Mouse (Mus musculus) intestine, embryonic 14.5 days (tissue): Measurements from ENCODE around the gene Ghrl. TPM values are rescaled to one million over a fixed set of nuclear protein-coding genes. Genes with fewer than 3 reads are reported as not detected.
"Not testable (repeated sequence)": the region's sequence is repeated elsewhere in the genome, so short reads cannot be mapped to it uniquely, and the experiment has no call there.

Source experiments
- ATAC-seq: fragments of 200-750 bp; cut with Nextera tagmentation; replicated peaks from 2 replicates; pipeline ENCODE4 v1.8.0; 2017; ENCODE audit warnings: low read depth, moderate number of reproducible peaks, moderate TSS enrichment, moderate library complexity; ENCODE audit not compliant: low FRiP score, low TSS enrichment
- DNase-seq: peaks from one replicate; pipeline ENCODE4 v3.0.0-alpha.2; 2018; ENCODE audit warnings: low spot score
- H3K27ac ChIP-seq: fragments of 300-500 bp; sonication (generic); 2 replicates; pipeline ENCODE4 v1.5.1; 2014; ENCODE audit warnings: low read depth, mild to moderate bottlenecking, control low read depth
- H3K27me3 ChIP-seq: fragments of 300-500 bp; sonication (generic); replicated peaks from 2 replicates; pipeline ENCODE4 v1.6.1; 2014; ENCODE audit warnings: low read length, control low read depth; ENCODE audit not compliant: control insufficient read depth, insufficient read depth
- H3K36me3 ChIP-seq: fragments of 300-500 bp; sonication (generic); 2 replicates; pipeline ENCODE4 v1.6.1; 2014; ENCODE audit warnings: low read length, control low read depth; ENCODE audit not compliant: control insufficient read depth, insufficient read depth
- H3K4me1 ChIP-seq: fragments of 300-500 bp; sonication (generic); replicated peaks from 2 replicates; pipeline ENCODE4 v1.6.1; 2014; ENCODE audit warnings: low read length, control low read depth, mixed read lengths; ENCODE audit not compliant: control insufficient read depth, insufficient read depth
- H3K4me2 ChIP-seq: fragments of 300-500 bp; sonication (generic); 2 replicates; pipeline ENCODE4 v1.6.1; 2014; ENCODE audit warnings: low read length
- H3K4me3 ChIP-seq: fragments of 300-500 bp; sonication (generic); 2 replicates; pipeline ENCODE4 v1.5.1; 2014; ENCODE audit warnings: low read depth, low read length, control low read depth, mixed read lengths
- H3K9ac ChIP-seq: fragments of 300-500 bp; sonication (generic); 2 replicates; pipeline ENCODE4 v1.6.1; 2014; ENCODE audit warnings: mild to moderate bottlenecking, low read length
- H3K9me3 ChIP-seq: fragments of 300-500 bp; sonication (generic); 2 replicates; pipeline ENCODE4 v1.6.1; 2016; ENCODE audit warnings: low read length, control low read depth; ENCODE audit not compliant: control insufficient read depth
- WGBS: fragments of 180-500 bp; shearing (Covaris S2); extraction: QIAGEN DNeasy Blood & Tissue Kit; methylation state at CpG from one replicate; pipeline ENCODE4 v1.1.7; 2014; 5-methylcytosine and 5-hydroxymethylcytosine counted together
- polyA plus RNA-seq: library from polyadenylated mRNA; unstranded; fragments of >200 nt; fragmentation: Nextera tagmentation; extraction: Ambion mirVana; gene quantifications from 2 replicates; pipeline ENCODE4 v1.2.1, GENCODE M21; 2014

Ghrl gene
- polyA plus RNA-seq, 1 experiment from 2014 or later, result 19.4 TPM

DNA sequence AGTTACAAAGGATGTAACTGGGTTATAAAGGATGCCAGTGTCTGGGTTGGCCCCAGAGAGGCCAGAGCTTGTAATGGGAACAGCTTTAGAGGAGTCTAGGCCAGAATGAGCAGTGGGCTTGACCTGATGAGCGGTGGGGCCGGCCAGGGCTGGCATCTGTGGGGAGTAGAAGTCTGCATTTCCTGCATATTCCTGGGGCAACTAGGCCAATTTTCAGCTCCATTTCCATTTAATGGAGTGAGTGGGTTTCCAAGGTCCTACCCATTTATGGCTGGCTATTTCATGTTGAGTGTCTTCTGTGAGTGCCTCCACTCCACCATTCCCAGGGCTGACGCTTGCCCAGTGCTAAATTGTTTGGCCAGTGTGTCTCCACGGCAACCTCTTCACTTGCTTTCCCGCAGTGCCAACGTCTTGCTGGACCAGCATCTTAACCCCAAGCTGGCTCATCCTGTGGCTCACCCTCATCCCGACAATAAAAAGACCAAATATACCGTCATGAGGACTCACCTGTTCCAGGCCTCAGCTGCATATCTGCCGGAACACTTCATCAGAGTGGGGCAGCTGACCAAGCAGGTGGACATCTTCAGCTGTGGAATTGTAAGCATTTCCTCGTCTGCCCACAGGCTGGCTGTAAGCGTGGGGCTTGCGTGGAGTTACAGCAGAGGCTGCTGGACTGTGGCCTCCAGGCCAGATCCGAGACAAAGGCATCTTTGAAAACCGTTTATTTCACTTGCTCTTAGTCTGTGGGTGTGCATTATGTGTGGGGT lies 41.3 kb downstream of the Ghrl start:
- ATAC-seq, result no peak
- H3K9ac ChIP-seq, result no peak overlapping the region
- no peaks in the 10 kb centered on the region for H3K27me3 ChIP-seq
- DNase-seq, result no peak
- H3K9me3 ChIP-seq, result no peaks in the 10 kb centered on the region
- H3K36me3 ChIP-seq, result no peaks in the 10 kb centered on the region
- H3K27ac ChIP-seq, result no peak overlapping the region
- no peak overlapping the region for H3K4me3 ChIP-seq
- WGBS, result 77% methylated on average over 14 of the region's 14 CpGs
- H3K4me2 ChIP-seq, result no peak overlapping the region
- no peaks in the 10 kb centered on the region for H3K4me1 ChIP-seq

DNA sequence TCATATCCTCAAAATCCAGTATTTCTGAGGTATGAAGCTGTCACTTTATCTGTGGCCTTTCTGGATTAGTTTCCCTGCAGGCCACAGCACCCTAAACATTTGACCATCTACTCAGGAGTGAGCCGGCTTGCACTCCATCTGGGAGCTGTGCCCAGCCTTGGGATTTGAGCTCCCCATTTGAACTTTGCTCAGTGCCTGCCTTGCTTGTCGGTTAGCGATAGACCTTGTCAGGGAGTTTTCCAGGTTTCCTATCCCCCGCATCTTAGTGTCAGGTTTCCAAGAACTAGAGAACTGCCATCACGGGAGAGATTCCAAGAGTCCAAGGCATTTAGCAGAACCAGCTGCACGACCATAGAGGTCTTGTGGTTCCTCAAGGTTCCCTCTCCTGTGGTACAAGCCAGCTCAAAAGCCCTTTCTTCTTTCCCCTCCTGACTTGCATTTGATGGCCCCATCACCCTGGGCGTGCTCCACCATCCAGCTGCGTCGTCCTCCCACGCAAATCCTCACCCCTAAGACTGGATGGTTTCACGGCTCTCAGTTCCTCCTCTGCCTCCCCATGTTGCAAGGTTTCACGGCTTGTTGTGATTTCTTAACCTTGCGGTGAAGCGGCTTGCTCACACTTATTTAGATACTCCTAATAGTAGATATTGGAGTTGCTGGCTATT lies 42.5 kb downstream of the Ghrl start:
- WGBS, result 64% methylated on average over 14 of the region's 14 CpGs
- no peak for ATAC-seq

DNA sequence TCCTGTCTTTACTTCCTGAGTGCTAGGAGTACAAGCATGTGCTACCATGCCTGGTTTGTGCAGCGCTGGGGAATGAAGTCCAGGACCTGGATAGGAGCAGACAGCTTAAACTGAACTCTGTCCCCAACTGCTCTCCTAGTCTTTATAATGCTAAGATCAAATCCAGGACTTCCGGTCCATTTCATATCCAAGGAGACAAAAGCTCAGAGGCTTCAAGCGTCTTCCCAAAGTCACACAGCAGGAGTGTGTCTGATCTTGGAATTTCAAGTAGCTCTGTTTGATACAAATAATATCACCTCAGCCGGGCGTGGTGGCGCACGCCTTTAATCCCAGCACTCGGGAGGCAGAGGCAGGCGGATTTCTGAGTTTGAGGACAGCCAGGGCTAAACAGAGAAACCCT lies 43.7 kb downstream of the Ghrl start:
- no peak overlapping the region for H3K4me2 ChIP-seq
- WGBS, result 95% methylated on average over 9 of the region's 9 CpGs
- ATAC-seq, result no peak
- no peaks in the 10 kb centered on the region for H3K4me1 ChIP-seq
- no peak for DNase-seq
- no peaks in the 10 kb centered on the region for H3K27me3 ChIP-seq
- H3K9ac ChIP-seq, result no peak overlapping the region
- H3K9me3 ChIP-seq, result no peaks in the 10 kb centered on the region
- no peak overlapping the region for H3K27ac ChIP-seq
- H3K36me3 ChIP-seq, result no peaks in the 10 kb centered on the region
- H3K4me3 ChIP-seq, result no peak overlapping the region

More for the DNA sequence above, 42.5 kb downstream of the Ghrl start:
- H3K27ac ChIP-seq, result no peak overlapping the region
- H3K4me1 ChIP-seq, result no peaks in the 10 kb centered on the region
- H3K4me2 ChIP-seq, result no peak overlapping the region
- no peaks in the 10 kb centered on the region for H3K27me3 ChIP-seq
- no peak overlapping the region for H3K9ac ChIP-seq
- H3K4me3 ChIP-seq, result no peak overlapping the region
- no peaks in the 10 kb centered on the region for H3K36me3 ChIP-seq
- H3K9me3 ChIP-seq, result no peaks in the 10 kb centered on the region
- DNase-seq, result no peak

DNA sequence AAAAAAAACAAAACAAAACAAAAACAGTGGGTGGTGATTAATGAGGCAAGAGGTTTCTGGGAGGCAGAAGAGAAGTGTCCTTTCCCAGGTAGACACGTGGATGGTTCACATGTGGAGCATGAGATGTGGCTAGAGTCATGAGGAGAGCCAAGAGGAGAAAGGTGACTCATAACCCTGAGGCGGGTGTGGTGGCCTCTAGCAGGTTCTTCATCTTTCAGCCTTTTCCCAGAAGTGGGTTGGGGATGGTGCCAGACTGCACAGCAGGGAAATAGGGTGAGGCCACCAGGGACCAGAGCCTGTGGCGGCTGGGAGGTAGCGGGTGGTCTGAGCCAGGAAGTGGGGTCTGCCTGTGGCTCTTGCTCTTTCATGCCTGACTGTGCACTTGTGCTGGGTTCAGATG lies 44.4 kb downstream of the Ghrl start:
- 81% methylated on average over 4 of the region's 4 CpGs for WGBS
- Histone ChIP-seq H3K4me3 (no peak overlapping the region), H3K9ac (no peak overlapping the region), H3K4me2 (no peak overlapping the region), H3K4me1 (no peaks in the 10 kb centered on the region), H3K36me3 (no peaks in the 10 kb centered on the region), H3K27me3 (no peaks in the 10 kb centered on the region), H3K27ac (no peak overlapping the region), H3K9me3 (no peaks in the 10 kb centered on the region)
- DNase-seq (no peak), ATAC-seq (no peak)

DNA sequence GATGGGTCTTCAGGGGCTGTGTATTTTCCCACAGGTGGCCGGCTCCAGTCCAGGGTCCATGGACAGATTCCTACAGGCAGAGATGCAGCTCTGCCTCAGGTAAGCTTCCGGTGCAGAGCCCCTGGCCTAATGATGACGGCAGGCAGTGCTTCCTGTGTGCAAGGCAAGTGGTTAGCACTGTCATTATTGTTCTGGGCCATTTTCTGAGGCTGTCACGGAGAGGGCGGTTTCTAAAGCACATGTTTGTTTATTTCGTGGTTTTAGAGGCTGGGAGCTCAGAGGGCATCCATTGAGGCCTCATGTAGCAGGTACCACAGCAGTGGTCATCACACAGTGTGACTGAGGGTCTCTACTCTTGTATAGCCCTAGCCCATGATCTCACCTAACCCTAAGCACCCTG lies 46.7 kb downstream of the Ghrl start:
- H3K9me3 ChIP-seq, result no peaks in the 10 kb centered on the region
- no peak overlapping the region for H3K4me2 ChIP-seq
- H3K27ac ChIP-seq, result no peak overlapping the region
- H3K4me3 ChIP-seq, result no peak overlapping the region
- ATAC-seq, result no peak
- H3K36me3 ChIP-seq, result no peaks in the 10 kb centered on the region
- DNase-seq, result no peak
- no peaks in the 10 kb centered on the region for H3K27me3 ChIP-seq
- H3K9ac ChIP-seq, result no peak overlapping the region
- 76% methylated on average over 6 of the region's 6 CpGs for WGBS
- H3K4me1 ChIP-seq, result peaks cover 9% of the 10 kb centered on the region; the same call in 1 of the 2 replicates

DNA sequence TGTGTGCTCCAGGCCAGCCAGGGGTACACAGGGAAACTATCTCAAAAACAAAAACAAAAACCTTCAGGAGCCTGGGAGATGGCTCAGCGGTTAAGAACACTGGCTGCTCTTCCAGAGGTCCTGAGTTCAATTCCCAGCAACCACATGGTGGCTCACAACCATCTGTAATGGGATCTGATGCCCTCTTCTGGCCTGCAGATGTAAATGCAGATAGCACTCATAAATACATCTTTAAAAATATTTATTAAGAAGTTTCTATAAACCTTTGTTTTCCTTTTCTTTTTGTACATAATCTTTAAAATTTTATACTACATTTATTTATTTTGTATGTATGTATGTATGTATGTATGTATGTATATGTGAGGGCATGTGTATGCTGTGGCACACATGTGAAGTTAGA lies 47.7 kb downstream of the Ghrl start:
- H3K27me3 ChIP-seq, H3K36me3 ChIP-seq, H3K9ac ChIP-seq, H3K4me2 ChIP-seq, DNase-seq, H3K9me3 ChIP-seq, H3K4me3 ChIP-seq, H3K4me1 ChIP-seq, ATAC-seq, H3K27ac ChIP-seq: not testable (repeated sequence)
- WGBS, result 77% methylated on average over 1 of the region's 1 CpGs

DNA sequence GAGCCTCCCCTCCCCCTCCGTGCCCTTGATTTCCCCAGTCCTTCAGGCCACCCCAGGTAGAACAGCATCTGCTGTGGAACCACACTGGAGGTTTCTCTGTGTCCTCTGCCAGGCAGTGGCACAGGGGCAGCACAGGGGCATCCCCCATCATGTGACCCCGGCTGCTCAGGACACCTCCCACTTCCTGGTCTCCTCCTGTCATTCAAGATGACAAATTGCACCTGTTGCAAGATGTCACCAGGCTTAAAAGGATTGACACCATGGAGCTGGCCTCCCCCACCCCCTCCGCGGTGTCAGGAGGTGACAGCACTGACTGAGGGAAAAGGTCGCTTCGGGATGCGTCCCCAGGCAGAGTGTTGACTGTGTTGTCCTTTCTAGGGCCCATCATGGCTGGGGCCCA lies 49.9 kb downstream of the Ghrl start:
- Histone ChIP-seq H3K36me3 (no peaks in the 10 kb centered on the region), H3K9ac (no peak overlapping the region), H3K27me3 (no peaks in the 10 kb centered on the region), H3K27ac (no peak overlapping the region), H3K4me3 (no peak overlapping the region), H3K4me2 (no peak overlapping the region), H3K4me1 (peaks cover 9% of the 10 kb centered on the region; the same call in 1 of the 2 replicates), H3K9me3 (no peaks in the 10 kb centered on the region)
- DNase-seq, result no peak
- ATAC-seq, result no peak; the same call in 1 of the 2 replicates
- WGBS, result 51% methylated on average over 7 of the region's 7 CpGs

DNA sequence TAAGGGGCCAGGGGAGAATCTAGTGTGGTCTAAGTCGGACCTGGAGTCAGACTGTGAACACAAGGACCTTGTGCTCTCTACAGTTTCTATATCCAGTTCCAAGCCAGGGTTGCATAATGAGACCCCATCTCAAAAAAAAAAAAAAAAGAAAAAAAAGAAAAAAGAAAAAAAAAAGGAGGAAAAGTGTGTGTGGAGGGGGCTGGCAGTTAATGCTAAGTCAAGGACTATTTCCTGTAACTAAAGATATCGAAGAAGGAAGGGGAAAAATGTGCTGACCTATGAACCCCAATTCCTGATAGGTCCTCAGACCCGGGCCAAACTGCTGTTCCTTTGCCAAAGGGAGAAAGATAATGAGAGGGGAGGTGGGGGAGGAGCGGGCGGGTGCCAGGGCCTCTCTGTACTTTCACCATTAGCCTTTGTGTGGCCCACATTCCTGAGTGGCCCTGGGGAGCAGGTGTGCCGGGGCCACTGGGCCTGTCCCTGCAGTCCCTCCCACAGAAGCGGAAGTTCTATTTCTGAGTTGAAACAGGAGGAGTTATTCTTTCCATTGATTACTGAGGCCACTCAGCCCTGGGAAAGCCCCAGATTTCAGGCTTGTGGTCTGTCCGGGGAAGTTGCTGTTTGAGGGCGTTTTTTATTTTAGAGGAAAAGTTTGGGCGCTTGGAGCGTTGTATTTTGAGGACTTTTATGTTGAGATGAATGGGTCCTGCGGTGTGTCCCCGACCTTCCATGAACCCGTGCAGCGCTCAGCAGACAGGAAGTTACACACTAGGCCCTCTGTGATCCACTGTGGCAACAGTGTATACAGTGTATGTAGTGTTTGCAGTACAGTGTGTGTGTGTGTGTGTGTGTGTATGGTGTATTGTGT lies 51.2 kb downstream of the Ghrl start:
- H3K9ac ChIP-seq, result no peak overlapping the region
- DNase-seq, result peak; percentile 69
- 0 out of 2 replicates have a peak overlapping the region, but pooled peaks have one; percentile 6 for H3K4me2 ChIP-seq
- H3K27ac ChIP-seq, result peak overlapping the region; percentile 77
- H3K4me1 ChIP-seq, result peaks cover 9% of the 10 kb centered on the region; the same call in 1 of the 2 replicates
- no peaks in the 10 kb centered on the region for H3K36me3 ChIP-seq
- H3K4me3 ChIP-seq, result no peak overlapping the region
- no peaks in the 10 kb centered on the region for H3K9me3 ChIP-seq
- peak; percentile 87 for ATAC-seq
- no peaks in the 10 kb centered on the region for H3K27me3 ChIP-seq
- WGBS, result 35% methylated on average over 15 of the region's 15 CpGs
